Mouse (Mus musculus) kidney, postnatal 25 days (tissue): Measurements from ENCODE around the gene Mpp3.
A peak's percentile ranks its signal among the peaks of the same experiment; 100 is the strongest.

Experiments
- DNase-seq, 2 experiments: peaks; one replicate each; pipeline ENCODE4 v3.0.0; 2021; ENCODE audit warnings: mixed read lengths in 2 of 2

The Mpp3 gene

GRCm38 (mm10) chr11:102028087-102028816 lies at the start of gene Mpp3:
Gene Mpp3, minus strand, starts transcription at chr11:102028461.
- DNase-seq = no peak

- DNase-seq = peak; percentile 65 to 68
Measured at GRCm38 (mm10) chr11:102073722-102074121, 45.5 kb upstream of the Mpp3 start.

- DNase-seq = no peak
Measured at GRCm38 (mm10) chr11:102072729-102073128, 44.5 kb upstream of the Mpp3 start.

GRCm38 (mm10) chr11:102070426-102070825 lies 42.2 kb upstream of the Mpp3 start:
- DNase-seq = no peak

- no peak for DNase-seq
Measured at GRCm38 (mm10) chr11:102069633-102070032, 41.4 kb upstream of the Mpp3 start.

GRCm38 (mm10) chr11:102068969-102069368 lies 40.7 kb upstream of the Mpp3 start:
- DNase-seq = no peak

GRCm38 (mm10) chr11:102063076-102063475 lies 34.8 kb upstream of the Mpp3 start:
- no peak for DNase-seq

- DNase-seq = peak in 1 of 2 experiments; percentile 68
Measured at GRCm38 (mm10) chr11:102061941-102062473, 33.7 kb upstream of the Mpp3 start.

GRCm38 (mm10) chr11:102061236-102061940 lies 33.1 kb upstream of the Mpp3 start:
- DNase-seq = peak; percentile 78 to 79

GRCm38 (mm10) chr11:102053847-102054246 lies 25.6 kb upstream of the Mpp3 start:
- peak; percentile 63 to 66 for DNase-seq

GRCm38 (mm10) chr11:102053183-102053582 lies 24.9 kb upstream of the Mpp3 start:
- DNase-seq = peak; percentile 62 to 78

- DNase-seq = no peak
Measured at GRCm38 (mm10) chr11:102052697-102053096, 24.4 kb upstream of the Mpp3 start.

GRCm38 (mm10) chr11:102051954-102052353 lies 23.7 kb upstream of the Mpp3 start:
- DNase-seq = peak; percentile 50 to 64

GRCm38 (mm10) chr11:102051541-102051940 lies 23.3 kb upstream of the Mpp3 start:
- peak; percentile 78 to 92 for DNase-seq

GRCm38 (mm10) chr11:102049875-102050482 lies 21.7 kb upstream of the Mpp3 start:
- peak in 1 of 2 experiments; percentile 81 for DNase-seq

GRCm38 (mm10) chr11:102046607-102047006 lies 18.3 kb upstream of the Mpp3 start:
- DNase-seq = no peak

GRCm38 (mm10) chr11:102044691-102045212 lies 16.5 kb upstream of the Mpp3 start:
- DNase-seq = peak; percentile 65 to 85

- peak in 1 of 2 experiments; percentile 43 for DNase-seq
Measured at GRCm38 (mm10) chr11:102043381-102043780, 15.1 kb upstream of the Mpp3 start.

- DNase-seq = peak in 1 of 2 experiments; percentile 44
Measured at GRCm38 (mm10) chr11:102042971-102043370, 14.7 kb upstream of the Mpp3 start.

- peak; percentile 35 to 67 for DNase-seq
Measured at GRCm38 (mm10) chr11:102041350-102041949, 13.2 kb upstream of the Mpp3 start, which contains the start of gene Cd300lg. Gene Cd300lg, plus strand, starts transcription at chr11:102041509.

GRCm38 (mm10) chr11:102040646-102041045 lies 12.4 kb upstream of the Mpp3 start:
- peak in 1 of 2 experiments; percentile 35 for DNase-seq

- DNase-seq = peak; percentile 94 to 97
Measured at GRCm38 (mm10) chr11:102040138-102040524, 11.9 kb upstream of the Mpp3 start.
